Mouse (Mus musculus) liver, embryonic 14.5 days (tissue): Measurements from ENCODE around the gene Smarca5. TPM values are rescaled to one million over a fixed set of nuclear protein-coding genes. Genes with fewer than 3 reads are reported as not detected.

ENCODE experiments used
- ATAC-seq: fragments of 200-750 bp; cut with Nextera tagmentation; 2 replicates; pipeline ENCODE4 v1.8.0; 2017; ENCODE audit warnings: moderate number of reproducible peaks, mild to moderate bottlenecking, moderate library complexity; ENCODE audit not compliant: insufficient read depth
- DNase-seq, 3 experiments: peaks; one replicate each; pipeline ENCODE4 v3.0.0-alpha.2; 2012 to 2013; ENCODE audit warnings: low read depth in 3 of 3, low spot score in 3 of 3
- H3K27ac ChIP-seq: fragments of 300-500 bp; sonication (generic); 2 replicates; pipeline ENCODE4 v1.5.1; 2014; ENCODE audit warnings: moderate library complexity, mild to moderate bottlenecking, control low read depth, inconsistent platforms
- H3K27me3 ChIP-seq: fragments of 300-500 bp; sonication (generic); 2 replicates; pipeline ENCODE4 v1.6.1; 2014; ENCODE audit warnings: mild to moderate bottlenecking, low read length, moderate library complexity; ENCODE audit not compliant: control insufficient read depth, insufficient read depth
- H3K36me3 ChIP-seq: fragments of 300-500 bp; sonication (generic); replicated peaks from 2 replicates; pipeline ENCODE4 v1.6.1; 2014; ENCODE audit warnings: low read depth; ENCODE audit not compliant: control insufficient read depth, insufficient read depth
- H3K4me1 ChIP-seq, 2 experiments: fragments of 200-500 bp in 1 of 2; fragments of 300-500 bp in 1 of 2; sonication (generic) in 1 of 2; replicated peaks; 2 replicates each; pipeline ENCODE4 v1.6.1; 2012 to 2014; ENCODE audit warnings: antibody characterized with exemption in 1 of 2, inconsistent platforms in 1 of 2, low read length in 1 of 2; ENCODE audit not compliant: control insufficient read depth in 2 of 2, insufficient read depth in 2 of 2
- H3K4me2 ChIP-seq: fragments of 300-500 bp; sonication (generic); 2 replicates; pipeline ENCODE4 v1.6.1; 2014; ENCODE audit warnings: low read depth, mild to moderate bottlenecking, control low read depth, moderate library complexity
- H3K4me3 ChIP-seq, 2 experiments: fragments of 200-500 bp in 1 of 2; fragments of 300-500 bp in 1 of 2; sonication (generic) in 1 of 2; 2 replicates each; pipeline ENCODE4 v1.5.1; 2012 to 2014; ENCODE audit warnings: low read depth in 2 of 2, low read length in 2 of 2, mild to moderate bottlenecking in 2 of 2, control low read depth in 1 of 2, inconsistent platforms in 1 of 2, moderate library complexity in 1 of 2; ENCODE audit not compliant: insufficient read depth in 1 of 2
- H3K9ac ChIP-seq: fragments of 300-500 bp; sonication (generic); replicated peaks from 2 replicates; pipeline ENCODE4 v1.6.1; 2014; ENCODE audit warnings: mild to moderate bottlenecking, control low read depth, moderate library complexity
- H3K9me3 ChIP-seq: fragments of 300-500 bp; sonication (generic); 2 replicates; pipeline ENCODE4 v1.6.1; 2016; ENCODE audit warnings: low read length, mixed read lengths; ENCODE audit not compliant: control insufficient read depth
- CTCF ChIP-seq: IDR thresholded peaks from 2 replicates; pipeline ENCODE4 v1.5.1; 2016; ENCODE audit warnings: antibody characterized with exemption, low read depth, control low read depth
- EP300 ChIP-seq: IDR thresholded peaks from 2 replicates; pipeline ENCODE4 v1.6.1; 2016; ENCODE audit warnings: antibody characterized with exemption, low read depth
- WGBS: fragments of 180-500 bp; shearing (Covaris S2); extraction: QIAGEN DNeasy Blood & Tissue Kit; methylation state at CpG from one replicate; pipeline ENCODE4 v1.1.7; 2014; ENCODE audit not compliant: insufficient replicate concordance; 5-methylcytosine and 5-hydroxymethylcytosine counted together
- polyA plus RNA-seq, 2 experiments: library from polyadenylated mRNA; depleted of rRNA in 1 of 2; stranded (reverse) in 1 of 2; unstranded in 1 of 2; fragments of >200 nt; fragmentation: Nextera tagmentation in 1 of 2; extraction: Ambion mirVana in 1 of 2; gene quantifications; 2 replicates each; pipeline versions ENCODE4 v1.2.1 to v1.2.3; 2012 to 2014

Gene Smarca5
- polyA plus RNA-seq, 2 experiments, result 15.2 to 47.5 TPM

DNA sequence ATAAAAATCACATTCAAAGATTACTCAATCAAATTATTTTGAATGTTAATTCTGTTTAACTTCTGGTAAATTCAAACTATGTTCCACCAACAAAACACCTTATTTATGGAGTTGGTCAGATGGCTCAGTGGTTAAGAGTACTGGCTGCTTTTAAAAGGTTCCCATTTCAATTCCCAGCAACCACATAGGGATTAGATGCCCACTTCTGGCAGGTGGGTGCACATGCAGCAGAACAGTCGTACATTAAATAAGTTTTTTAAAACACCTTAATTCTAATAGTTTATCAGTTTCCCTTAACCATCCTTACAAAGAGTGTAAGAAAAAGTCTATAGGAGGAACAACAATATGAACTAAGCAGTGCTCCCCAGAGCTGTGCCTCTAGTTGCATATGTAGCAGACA is 24.8 kb downstream of the Smarca5 start:
- H3K4me3 ChIP-seq, result no peak overlapping the region
- DNase-seq (no peak), ATAC-seq (no peak)
- no peaks in the 10 kb centered on the region for H3K4me1 ChIP-seq
- H3K9me3 ChIP-seq, result no peaks in the 10 kb centered on the region
- peaks cover 52% of the 10 kb centered on the region for H3K36me3 ChIP-seq
- H3K9ac ChIP-seq, result no peak overlapping the region
- no peaks in the 10 kb centered on the region for H3K27me3 ChIP-seq
- H3K4me2 ChIP-seq, result no peak overlapping the region
- no peak overlapping the region for H3K27ac ChIP-seq
- no peak for TF ChIP-seq EP300
- TF ChIP-seq CTCF, result no peak
- WGBS, result 82% methylated on average over 1 of the region's 1 CpGs

DNA sequence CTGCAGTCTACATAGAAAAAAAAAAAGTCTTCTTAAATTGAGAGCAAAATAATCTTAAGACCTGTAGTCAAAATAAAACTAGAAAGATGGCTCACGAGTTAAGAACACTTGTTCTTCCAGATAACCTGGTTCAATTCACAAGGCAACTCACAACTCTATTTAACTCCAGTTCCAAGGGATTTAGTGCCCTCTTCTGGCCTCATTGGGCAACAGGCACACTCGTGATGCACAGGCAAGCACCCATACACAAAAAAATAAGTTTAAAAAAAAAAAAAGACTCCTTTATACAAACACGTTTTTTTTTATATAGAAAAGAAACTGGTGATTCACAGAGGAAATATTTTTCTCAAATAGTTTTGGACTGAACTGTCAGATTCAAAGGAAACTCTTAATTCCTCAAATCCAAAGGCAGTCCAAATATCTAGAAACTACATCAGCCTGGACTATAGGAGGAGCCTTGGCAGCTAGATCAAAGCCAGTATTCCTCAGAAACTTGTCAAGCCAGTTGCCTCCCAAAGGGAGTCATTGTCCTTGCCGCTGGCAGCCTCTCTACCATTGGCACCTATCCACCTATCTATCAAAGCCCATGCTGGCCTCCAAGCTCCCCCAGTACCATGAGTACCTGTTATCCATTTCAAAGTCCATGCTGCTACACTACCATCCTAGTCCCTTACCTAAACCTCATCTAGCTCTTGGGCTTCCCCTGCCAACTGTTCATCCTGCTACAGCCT is 28.5 kb downstream of the Smarca5 start:
- no peak overlapping the region for H3K4me2 ChIP-seq
- no peaks in the 10 kb centered on the region for H3K27me3 ChIP-seq
- TF ChIP-seq EP300, result no peak
- peak; percentile 59; the same call in 1 of the 2 replicates for TF ChIP-seq CTCF
- WGBS, result 68% methylated on average over 4 of the region's 4 CpGs
- peaks cover 65% of the 10 kb centered on the region for H3K36me3 ChIP-seq
- no peak for ATAC-seq
- peak; percentile 16 to 46 (median 42) for DNase-seq
- no peaks in the 10 kb centered on the region for H3K4me1 ChIP-seq
- no peak overlapping the region for H3K27ac ChIP-seq
- H3K9me3 ChIP-seq, result no peaks in the 10 kb centered on the region
- H3K4me3 ChIP-seq, result no peak overlapping the region
- H3K9ac ChIP-seq, result no peak overlapping the region

DNA sequence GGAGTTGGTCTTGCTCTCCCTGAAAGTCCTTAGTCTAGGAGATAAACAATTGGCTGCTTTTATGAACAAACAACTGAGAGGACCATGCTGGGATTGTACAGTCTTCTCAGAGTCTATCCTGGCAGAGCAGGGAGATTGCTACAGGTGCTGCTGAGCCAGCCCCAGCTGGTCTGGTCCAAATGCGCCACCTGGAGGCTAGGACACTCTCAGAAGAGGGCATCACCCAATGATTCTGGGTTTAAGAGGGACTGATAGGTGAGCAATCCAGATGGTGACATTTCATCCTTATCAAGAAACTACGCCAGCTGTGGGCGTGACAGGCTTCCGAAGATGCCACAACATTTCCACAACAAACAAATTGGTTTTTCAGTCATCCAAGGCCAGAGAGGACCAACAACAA is 51.2 kb downstream of the Smarca5 start:
- 14% methylated on average over 4 of the region's 4 CpGs for WGBS
- peak overlapping the region; percentile 13; the same call in 1 of the 2 replicates for H3K4me2 ChIP-seq

GRCm38 (mm10) chr8:80683756-80684335 is 55.5 kb downstream of the Smarca5 start:
- Histone ChIP-seq H3K9ac (no peak overlapping the region), H3K4me3 (no peak overlapping the region), H3K27me3 (no peaks in the 10 kb centered on the region), H3K4me2 (no peak overlapping the region; the same call in 1 of the 2 replicates), H3K4me1 (peaks cover 18 to 31% of the 10 kb centered on the region in 2 experiments), H3K9me3 (no peaks in the 10 kb centered on the region), H3K36me3 (no peaks in the 10 kb centered on the region), H3K27ac (peak overlapping the region; percentile 24)
- peak; percentile 79 for ATAC-seq
- TF ChIP-seq EP300, result peak; percentile 61; the same call in 1 of the 2 replicates
- no peak for TF ChIP-seq CTCF
- DNase-seq, result peak; percentile 45 to 59 (median 47)
- 24% methylated on average over 5 of the region's 5 CpGs for WGBS

More for the DNA sequence above, 51.2 kb downstream of the Smarca5 start:
- no peaks in the 10 kb centered on the region for H3K36me3 ChIP-seq
- peak; percentile 70 to 73 (median 71) for DNase-seq
- TF ChIP-seq CTCF, result peak; percentile 96
- peak; percentile 69 for TF ChIP-seq EP300
- H3K4me1 ChIP-seq, result peaks cover 12 to 19% of the 10 kb centered on the region in 2 experiments
- H3K4me3 ChIP-seq, result no peak overlapping the region
- H3K27me3 ChIP-seq, result no peaks in the 10 kb centered on the region
- peak overlapping the region; percentile 35; the same call in 1 of the 2 replicates for H3K27ac ChIP-seq
- H3K9me3 ChIP-seq, result no peaks in the 10 kb centered on the region
- peak; percentile 85 for ATAC-seq
- H3K9ac ChIP-seq, result no peak overlapping the region; the same call in 1 of the 2 replicates

DNA sequence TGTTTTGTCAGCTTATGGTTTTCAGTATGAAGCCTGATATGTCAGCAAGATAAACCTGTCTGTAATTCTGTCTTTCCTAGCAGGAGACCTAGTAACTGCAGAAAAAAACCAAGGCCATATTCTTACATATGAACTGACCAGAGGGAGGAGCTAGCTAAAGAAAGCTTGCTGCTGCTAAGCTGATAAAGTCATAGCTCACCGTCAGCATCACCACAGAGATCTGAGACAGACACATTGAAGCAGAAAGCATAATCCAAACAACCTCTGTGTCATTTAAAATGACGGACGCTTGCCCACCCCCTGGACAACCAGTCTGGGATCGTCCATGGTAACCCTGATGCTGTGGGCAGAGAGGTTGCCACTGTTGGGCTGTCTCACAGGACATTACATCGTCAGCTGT is 56.7 kb downstream of the Smarca5 start:
- no peaks in the 10 kb centered on the region for H3K36me3 ChIP-seq
- no peak overlapping the region; the same call in 1 of the 2 replicates for H3K4me2 ChIP-seq
- ATAC-seq (peak; percentile 33; the same call in 1 of the 2 replicates), DNase-seq (peak; percentile 26 to 41 (median 33))
- no peaks in the 10 kb centered on the region for H3K9me3 ChIP-seq
- peaks cover 13 to 28% of the 10 kb centered on the region in 2 experiments for H3K4me1 ChIP-seq
- H3K4me3 ChIP-seq, result no peak overlapping the region
- no peak overlapping the region; the same call in 1 of the 2 replicates for H3K27ac ChIP-seq
- TF ChIP-seq EP300, result peak; percentile 33; the same call in 1 of the 2 replicates
- no peak; the same call in 1 of the 2 replicates for TF ChIP-seq CTCF
- 41% methylated on average over 5 of the region's 5 CpGs for WGBS
- H3K9ac ChIP-seq, result no peak overlapping the region
- no peaks in the 10 kb centered on the region for H3K27me3 ChIP-seq
